Mouse (Mus musculus) kidney, embryonic 16.5 days (tissue): ENCODE results near the gene Cntn1. TPM values are rescaled to one million over a fixed set of nuclear protein-coding genes. Genes with fewer than 3 reads are reported as not detected.
A peak's percentile ranks its signal among the peaks of the same experiment; 100 is the strongest.

Source experiments
- ATAC-seq: fragments of 200-750 bp; cut with Nextera tagmentation; 2 replicates; pipeline ENCODE4 v1.8.0; 2017; ENCODE audit warnings: moderate TSS enrichment; ENCODE audit not compliant: low FRiP score, low TSS enrichment
- H3K27ac ChIP-seq: fragments of 300-500 bp; sonication (generic); 2 replicates; pipeline ENCODE4 v1.5.1; 2014; ENCODE audit warnings: low read length
- H3K27me3 ChIP-seq: fragments of 300-500 bp; sonication (generic); 2 replicates; pipeline ENCODE4 v1.6.1; 2014; ENCODE audit warnings: low read length, control low read depth, mixed read lengths; ENCODE audit not compliant: insufficient read depth
- H3K36me3 ChIP-seq: fragments of 300-500 bp; sonication (generic); 2 replicates; pipeline ENCODE4 v1.6.1; 2014; ENCODE audit warnings: low read length, control low read depth, mixed read lengths; ENCODE audit not compliant: insufficient read depth
- H3K4me1 ChIP-seq: fragments of 300-500 bp; sonication (generic); 2 replicates; pipeline ENCODE4 v1.6.1; 2014; ENCODE audit warnings: low read length, control low read depth, mixed read lengths; ENCODE audit not compliant: insufficient read depth
- H3K4me2 ChIP-seq: fragments of 300-500 bp; sonication (generic); replicated peaks from 2 replicates; pipeline ENCODE4 v1.6.1; 2014; ENCODE audit warnings: low read depth, low read length
- H3K4me3 ChIP-seq: fragments of 300-500 bp; sonication (generic); 2 replicates; pipeline ENCODE4 v1.5.1; 2014; ENCODE audit warnings: mild to moderate bottlenecking, low read length
- H3K9ac ChIP-seq: fragments of 300-500 bp; sonication (generic); replicated peaks from 2 replicates; pipeline ENCODE4 v1.6.1; 2014; ENCODE audit warnings: low read length
- H3K9me3 ChIP-seq: fragments of 300-500 bp; sonication (generic); 2 replicates; pipeline ENCODE4 v1.6.1; 2016; ENCODE audit warnings: low read length, control low read depth
- WGBS: fragments of 180-500 bp; shearing (Covaris S2); extraction: QIAGEN DNeasy Blood & Tissue Kit; methylation state at CpG from one replicate; pipeline ENCODE4 v1.1.7; 2014; 5-methylcytosine and 5-hydroxymethylcytosine counted together
- polyA plus RNA-seq: library from polyadenylated mRNA; unstranded; fragments of >200 nt; fragmentation: Nextera tagmentation; extraction: Ambion mirVana; gene quantifications from 2 replicates; pipeline ENCODE4 v1.2.1, GENCODE M21; 2015

Gene Cntn1
- polyA plus RNA-seq, 1 experiment from 2014 or later = 1.7 TPM

GRCm38 (mm10) chr15:92175739-92176138 lies 124.8 kb downstream of the Cntn1 start:
- no peaks in the 10 kb centered on the region for H3K4me1 ChIP-seq
- no peak overlapping the region for H3K4me2 ChIP-seq
- no peak overlapping the region for H3K4me3 ChIP-seq
- H3K36me3 ChIP-seq = no peaks in the 10 kb centered on the region
- ATAC-seq = no peak
- H3K27me3 ChIP-seq = no peaks in the 10 kb centered on the region
- H3K27ac ChIP-seq = no peak overlapping the region
- WGBS = 73% methylated on average over 2 of the region's 2 CpGs
- no peak overlapping the region for H3K9ac ChIP-seq
- no peaks in the 10 kb centered on the region for H3K9me3 ChIP-seq

GRCm38 (mm10) chr15:92177413-92177812 lies 126.4 kb downstream of the Cntn1 start:
- no peaks in the 10 kb centered on the region for H3K27me3 ChIP-seq
- H3K4me1 ChIP-seq = no peaks in the 10 kb centered on the region
- H3K4me2 ChIP-seq = no peak overlapping the region
- H3K9me3 ChIP-seq = no peaks in the 10 kb centered on the region
- no peak overlapping the region for H3K4me3 ChIP-seq
- no peak overlapping the region for H3K9ac ChIP-seq
- no peak for ATAC-seq
- WGBS = 47% methylated on average over 9 of the region's 9 CpGs
- H3K27ac ChIP-seq = no peak overlapping the region
- H3K36me3 ChIP-seq = no peaks in the 10 kb centered on the region

- Histone ChIP-seq H3K36me3 (no peaks in the 10 kb centered on the region), H3K4me3 (no peak overlapping the region), H3K4me1 (0 out of 2 replicates have a peak, but pooled peaks cover 2% of the 10 kb centered on the region), H3K27me3 (no peaks in the 10 kb centered on the region), H3K4me2 (no peak overlapping the region), H3K9ac (no peak overlapping the region), H3K27ac (no peak overlapping the region), H3K9me3 (no peaks in the 10 kb centered on the region)
- ATAC-seq = no peak
- 93% methylated on average over 2 of the region's 2 CpGs for whole genome bisulfite sequencing
These were observed 134.5 kb downstream of the Cntn1 start for GRCm38 (mm10) chr15:92185484-92185883.

- Histone ChIP-seq H3K27me3 (no peaks in the 10 kb centered on the region), H3K9ac (no peak overlapping the region), H3K4me2 (no peak overlapping the region), H3K27ac (no peak overlapping the region), H3K36me3 (no peaks in the 10 kb centered on the region), H3K9me3 (no peaks in the 10 kb centered on the region), H3K4me3 (no peak overlapping the region), H3K4me1 (0 out of 2 replicates have a peak, but pooled peaks cover 2% of the 10 kb centered on the region)
- peak; percentile 69; the same call in 1 of the 2 replicates for ATAC-seq
- 41% methylated on average over 2 of the region's 2 CpGs for WGBS
These were observed 139.0 kb downstream of the Cntn1 start for GRCm38 (mm10) chr15:92190000-92190399.

GRCm38 (mm10) chr15:92200326-92200985 lies 149.5 kb downstream of the Cntn1 start:
- 73% methylated on average over 6 of the region's 6 CpGs for WGBS

GRCm38 (mm10) chr15:92206695-92207094 lies 155.7 kb downstream of the Cntn1 start:
- no peak for ATAC-seq
- WGBS = 61% methylated on average over 4 of the region's 4 CpGs

More at GRCm38 (mm10) chr15:92200326-92200985, 149.5 kb downstream of the Cntn1 start:
- no peaks in the 10 kb centered on the region for H3K4me1 ChIP-seq
- no peaks in the 10 kb centered on the region for H3K27me3 ChIP-seq
- no peak overlapping the region for H3K27ac ChIP-seq
- no peak overlapping the region for H3K4me2 ChIP-seq
- H3K4me3 ChIP-seq = no peak overlapping the region
- no peak overlapping the region for H3K9ac ChIP-seq
- ATAC-seq = no peak
- no peaks in the 10 kb centered on the region for H3K9me3 ChIP-seq
- no peaks in the 10 kb centered on the region for H3K36me3 ChIP-seq

GRCm38 (mm10) chr15:92209778-92210177 lies 158.8 kb downstream of the Cntn1 start:
- H3K4me2 ChIP-seq = no peak overlapping the region
- no peaks in the 10 kb centered on the region for H3K36me3 ChIP-seq
- H3K9me3 ChIP-seq = no peaks in the 10 kb centered on the region
- H3K27me3 ChIP-seq = no peaks in the 10 kb centered on the region
- no peak overlapping the region for H3K4me3 ChIP-seq
- no peaks in the 10 kb centered on the region for H3K4me1 ChIP-seq
- H3K27ac ChIP-seq = no peak overlapping the region
- no peak overlapping the region for H3K9ac ChIP-seq
- ATAC-seq = no peak
- 84% methylated on average over 1 of the region's 1 CpGs for WGBS

More at GRCm38 (mm10) chr15:92206695-92207094, 155.7 kb downstream of the Cntn1 start:
- Histone ChIP-seq H3K4me1 (no peaks in the 10 kb centered on the region), H3K27me3 (no peaks in the 10 kb centered on the region), H3K9ac (no peak overlapping the region), H3K9me3 (no peaks in the 10 kb centered on the region), H3K36me3 (no peaks in the 10 kb centered on the region), H3K4me2 (no peak overlapping the region), H3K4me3 (no peak overlapping the region), H3K27ac (no peak overlapping the region)

- Histone ChIP-seq H3K9ac (no peak overlapping the region), H3K4me3 (no peak overlapping the region), H3K4me1 (no peaks in the 10 kb centered on the region), H3K27ac (no peak overlapping the region), H3K4me2 (no peak overlapping the region), H3K36me3 (no peaks in the 10 kb centered on the region), H3K9me3 (no peaks in the 10 kb centered on the region), H3K27me3 (no peaks in the 10 kb centered on the region)
- 81% methylated on average over 7 of the region's 7 CpGs for WGBS
- ATAC-seq = no peak
These were observed 159.7 kb downstream of the Cntn1 start for GRCm38 (mm10) chr15:92210486-92211235.

GRCm38 (mm10) chr15:92215841-92216240 lies 164.9 kb downstream of the Cntn1 start:
- no peaks in the 10 kb centered on the region for H3K9me3 ChIP-seq
- H3K27me3 ChIP-seq = no peaks in the 10 kb centered on the region
- H3K4me1 ChIP-seq = no peaks in the 10 kb centered on the region
- no peak overlapping the region for H3K9ac ChIP-seq
- H3K27ac ChIP-seq = no peak overlapping the region
- WGBS = 70% methylated on average over 3 of the region's 3 CpGs
- no peak overlapping the region for H3K4me3 ChIP-seq
- no peak for ATAC-seq
- no peak overlapping the region for H3K4me2 ChIP-seq
- no peaks in the 10 kb centered on the region for H3K36me3 ChIP-seq

- Histone ChIP-seq H3K4me2 (no peak overlapping the region), H3K9me3 (no peaks in the 10 kb centered on the region), H3K9ac (no peak overlapping the region), H3K27ac (no peak overlapping the region), H3K4me3 (no peak overlapping the region), H3K4me1 (no peaks in the 10 kb centered on the region), H3K27me3 (no peaks in the 10 kb centered on the region), H3K36me3 (no peaks in the 10 kb centered on the region)
- ATAC-seq = no peak
- 70% methylated on average over 2 of the region's 2 CpGs for WGBS
These were observed 170.5 kb downstream of the Cntn1 start for GRCm38 (mm10) chr15:92221446-92221845.
